Mouse (Mus musculus): ENCODE measurements around the gene Klf15.

Klf15 gene

GRCm38 (mm10) chr6:90465028-90465640, 2.8 kb downstream of the Klf15 start:
- DNase-seq (ENCODE audit: low spot score) = no peak

GRCm38 (mm10) chr6:90466079-90466478, 3.7 kb downstream of the Klf15 start:
- no peak for DNase-seq (ENCODE audit: low spot score)

- DNase-seq (ENCODE audit: low spot score) = no peak
These were observed 4.6 kb downstream of the Klf15 start for GRCm38 (mm10) chr6:90466847-90467410.

- no peak for DNase-seq (ENCODE audit: low spot score)
These were observed 5.8 kb downstream of the Klf15 start for GRCm38 (mm10) chr6:90468216-90468615.

- no peak for DNase-seq (ENCODE audit: low spot score)
These were observed 6.7 kb downstream of the Klf15 start for GRCm38 (mm10) chr6:90469041-90469440.

- no peak for DNase-seq (ENCODE audit: low spot score)
These were observed 7.9 kb downstream of the Klf15 start for GRCm38 (mm10) chr6:90470255-90470654.

GRCm38 (mm10) chr6:90470947-90471541, 8.7 kb downstream of the Klf15 start:
- DNase-seq (ENCODE audit: low spot score) = no peak

GRCm38 (mm10) chr6:90472079-90472478, 9.7 kb downstream of the Klf15 start:
- no peak for DNase-seq (ENCODE audit: low spot score)

- no peak for DNase-seq (ENCODE audit: low spot score)
These were observed 10.3 kb downstream of the Klf15 start for GRCm38 (mm10) chr6:90472697-90473096.

GRCm38 (mm10) chr6:90473630-90474360, 11.4 kb downstream of the Klf15 start:
- DNase-seq (ENCODE audit: low spot score) = no peak

- no peak for DNase-seq (ENCODE audit: low spot score)
These were observed 12.0 kb downstream of the Klf15 start for GRCm38 (mm10) chr6:90474361-90474750.

- no peak for DNase-seq (ENCODE audit: low spot score)
These were observed 12.9 kb downstream of the Klf15 start for GRCm38 (mm10) chr6:90475176-90475853.

GRCm38 (mm10) chr6:90475854-90476212, 13.5 kb downstream of the Klf15 start:
- no peak for DNase-seq (ENCODE audit: low spot score)

GRCm38 (mm10) chr6:90476941-90477518, 14.7 kb downstream of the Klf15 start:
- no peak for DNase-seq (ENCODE audit: low spot score)

GRCm38 (mm10) chr6:90484249-90484648, 21.9 kb downstream of the Klf15 start:
- DNase-seq (ENCODE audit: low spot score) = no peak

GRCm38 (mm10) chr6:90484876-90485275, 22.5 kb downstream of the Klf15 start:
- no peak for DNase-seq (ENCODE audit: low spot score)

- no peak for DNase-seq (ENCODE audit: low spot score)
These were observed 24.0 kb downstream of the Klf15 start, which contains the start of gene Aldh1l1 for GRCm38 (mm10) chr6:90486176-90486921. TSS of gene Aldh1l1 (plus strand) at chr6:90486427.

- DNase-seq (ENCODE audit: low spot score) = no peak
These were observed 25.2 kb downstream of the Klf15 start for GRCm38 (mm10) chr6:90487531-90487930.

GRCm38 (mm10) chr6:90489532-90489931, 27.2 kb downstream of the Klf15 start:
- DNase-seq (ENCODE audit: low spot score) = no peak

- no peak for DNase-seq (ENCODE audit: low spot score)
These were observed 28.6 kb downstream of the Klf15 start for GRCm38 (mm10) chr6:90490976-90491375.

Measured in left cerebral cortex, adult 11 months (tissue).